Mouse (Mus musculus) ES-Bruce4 (cell line): ENCODE results near the gene Zbtb9. TPM values are rescaled to one million over a fixed set of nuclear protein-coding genes. Genes with fewer than 3 reads are reported as not detected.
A peak's percentile ranks its signal among the peaks of the same experiment; 100 is the strongest.
"Not testable (repeated sequence)": the region's sequence is repeated elsewhere in the genome, so short reads cannot be mapped to it uniquely, and the experiment has no call there.

Experiments
- H3K27ac ChIP-seq: 2 replicates; pipeline ENCODE4 v1.5.1; 2012; ENCODE audit warnings: low read length, inconsistent platforms; ENCODE audit not compliant: insufficient read depth
- H3K27me3 ChIP-seq: 2 replicates; pipeline ENCODE4 v1.6.1; 2012; ENCODE audit warnings: mild to moderate bottlenecking, low read length, inconsistent platforms; ENCODE audit not compliant: control insufficient read depth, poor library complexity, insufficient read depth, severe bottlenecking
- H3K36me3 ChIP-seq: 2 replicates; pipeline ENCODE4 v1.6.1; 2012; ENCODE audit warnings: inconsistent platforms, mild to moderate bottlenecking, low read length, moderate library complexity; ENCODE audit not compliant: control insufficient read depth, poor library complexity, insufficient read depth, severe bottlenecking
- H3K4me1 ChIP-seq: one replicate; pipeline ENCODE4 v1.8.1; 2011; ENCODE audit warnings: low read length; ENCODE audit not compliant: control insufficient read depth, insufficient read depth
- H3K4me3 ChIP-seq: 2 replicates; pipeline ENCODE4 v1.5.1; 2011; ENCODE audit warnings: low read depth, mild to moderate bottlenecking, low read length
- H3K9ac ChIP-seq: 2 replicates; pipeline ENCODE4 v1.6.1; 2012; ENCODE audit warnings: low read depth, mild to moderate bottlenecking, inconsistent platforms; ENCODE audit not compliant: poor library complexity, severe bottlenecking
- H3K9me3 ChIP-seq: replicated peaks from 2 replicates; pipeline ENCODE4 v1.6.1; 2012; ENCODE audit warnings: mild to moderate bottlenecking, low read length, inconsistent platforms; ENCODE audit not compliant: control insufficient read depth, poor library complexity, insufficient read depth, severe bottlenecking
- CTCF ChIP-seq: IDR thresholded peaks from one replicate; pipeline ENCODE4 v1.8.1; 2011; ENCODE audit warnings: low read depth, low read length
- EP300 ChIP-seq: IDR thresholded peaks from 2 replicates; pipeline ENCODE4 v1.6.1; 2011; ENCODE audit warnings: low read depth, low read length; ENCODE audit not compliant: insufficient read depth
- POLR2A ChIP-seq: IDR thresholded peaks from one replicate; pipeline ENCODE4 v1.8.1; 2011; ENCODE audit warnings: low read length; ENCODE audit not compliant: insufficient read depth
- polyA plus RNA-seq: library from polyadenylated mRNA; stranded (reverse); fragments of >200 nt; gene quantifications from 2 replicates; pipeline ENCODE4 v1.2.4, GENCODE M21; 2011; ENCODE audit warnings: low read depth; ENCODE audit not compliant: missing spikeins, insufficient read depth, insufficient read length

Gene Zbtb9
- 11.0 and 12.4 TPM in 2 replicates for polyA plus RNA-seq

- Histone ChIP-seq H3K9me3 (no peaks in the 10 kb centered on the region), H3K36me3 (peaks cover 17% of the 10 kb centered on the region), H3K4me1 (no peaks in the 10 kb centered on the region), H3K27ac (no peak within 1 kb of the TSS), H3K27me3 (no peaks in the 10 kb centered on the region), H3K9ac (peak within 1 kb of the TSS; percentile 61), H3K4me3 (peak within 1 kb of the TSS; percentile 85)
- peak; percentile 97 for TF ChIP-seq POLR2A
- TF ChIP-seq EP300 = no peak
These were observed at the start of gene Zbtb9 for GRCm38 (mm10) chr17:26972703-26973574. Gene Zbtb9, plus strand, starts transcription at chr17:26973167.

DNA sequence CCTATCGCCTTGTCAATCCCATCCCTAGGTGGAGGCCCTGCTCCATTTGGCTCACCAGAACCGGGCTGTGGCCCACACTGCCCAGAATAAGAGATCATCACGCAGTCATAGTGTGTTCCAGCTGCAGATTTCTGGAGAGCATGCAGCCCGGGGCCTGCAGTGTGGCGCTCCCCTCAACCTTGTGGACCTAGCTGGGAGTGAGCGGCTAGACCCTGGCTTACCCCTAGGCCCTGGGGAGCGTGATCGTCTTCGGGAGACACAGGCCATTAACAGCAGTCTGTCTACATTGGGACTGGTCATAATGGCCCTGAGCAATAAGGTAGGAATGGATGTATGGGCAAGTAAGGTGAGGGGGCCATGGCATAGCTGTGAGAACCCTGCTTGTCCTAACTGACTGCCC, 47.6 kb upstream of the Zbtb9 start:
- not testable (repeated sequence) for H3K27ac ChIP-seq, H3K27me3 ChIP-seq, H3K4me3 ChIP-seq, H3K4me1 ChIP-seq, H3K9me3 ChIP-seq, H3K9ac ChIP-seq
- H3K36me3 ChIP-seq = peaks cover 65% of the 10 kb centered on the region

DNA sequence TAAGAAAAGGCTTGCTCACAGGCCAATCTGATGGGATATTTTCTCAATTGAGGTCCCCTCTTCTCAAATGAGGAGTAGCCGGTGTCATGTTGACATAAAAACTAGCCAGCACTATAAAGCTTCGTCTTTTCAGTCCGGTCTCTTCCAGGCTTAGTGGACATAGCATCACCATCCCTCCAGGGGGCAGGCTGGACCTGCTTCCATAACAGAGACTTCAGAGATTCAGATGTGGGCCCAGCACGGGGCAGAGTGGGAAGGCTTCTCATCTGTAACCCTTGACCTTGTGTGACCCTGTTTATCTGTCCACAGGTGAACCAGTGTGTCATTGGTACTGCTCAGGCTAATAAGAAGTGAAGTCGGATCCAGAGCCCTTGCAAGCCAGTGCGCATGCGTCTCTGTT, 41.2 kb upstream of the Zbtb9 start:
- H3K9me3 ChIP-seq, H3K4me1 ChIP-seq, H3K27me3 ChIP-seq, H3K9ac ChIP-seq, H3K4me3 ChIP-seq, H3K27ac ChIP-seq: not testable (repeated sequence)
- peaks cover 29% of the 10 kb centered on the region for H3K36me3 ChIP-seq
- peak; percentile 41 for TF ChIP-seq CTCF

GRCm38 (mm10) chr17:26932839-26933398, 40.0 kb upstream of the Zbtb9 start, which contains the start of gene Phf1:
Gene Phf1, plus strand, starts transcription at chr17:26933052.
- H3K9me3 ChIP-seq = no peaks in the 10 kb centered on the region
- H3K36me3 ChIP-seq = peaks cover 28% of the 10 kb centered on the region
- H3K4me3 ChIP-seq = peak within 1 kb of the TSS; percentile 62
- H3K9ac ChIP-seq = peak within 1 kb of the TSS; percentile 56
- H3K4me1 ChIP-seq = no peaks in the 10 kb centered on the region
- peak within 1 kb of the TSS; percentile 16; the same call in 1 of the 2 replicates for H3K27ac ChIP-seq
- H3K27me3 ChIP-seq = no peaks in the 10 kb centered on the region
- TF ChIP-seq EP300 (no peak), POLR2A (no peak), CTCF (no peak)

GRCm38 (mm10) chr17:26933419-26933818, 39.5 kb upstream of the Zbtb9 start:
- no peak for TF ChIP-seq POLR2A
- TF ChIP-seq EP300 = no peak
- TF ChIP-seq CTCF = no peak
- H3K4me1 ChIP-seq = no peaks in the 10 kb centered on the region
- H3K36me3 ChIP-seq = peaks cover 26% of the 10 kb centered on the region
- no peaks in the 10 kb centered on the region for H3K27me3 ChIP-seq
- peak overlapping the region; percentile 56 for H3K9ac ChIP-seq
- peak overlapping the region; percentile 62 for H3K4me3 ChIP-seq
- H3K27ac ChIP-seq = no peak overlapping the region
- no peaks in the 10 kb centered on the region for H3K9me3 ChIP-seq
